Mouse (Mus musculus): ENCODE data around the gene Gpr27.

The Gpr27 gene

DNA sequence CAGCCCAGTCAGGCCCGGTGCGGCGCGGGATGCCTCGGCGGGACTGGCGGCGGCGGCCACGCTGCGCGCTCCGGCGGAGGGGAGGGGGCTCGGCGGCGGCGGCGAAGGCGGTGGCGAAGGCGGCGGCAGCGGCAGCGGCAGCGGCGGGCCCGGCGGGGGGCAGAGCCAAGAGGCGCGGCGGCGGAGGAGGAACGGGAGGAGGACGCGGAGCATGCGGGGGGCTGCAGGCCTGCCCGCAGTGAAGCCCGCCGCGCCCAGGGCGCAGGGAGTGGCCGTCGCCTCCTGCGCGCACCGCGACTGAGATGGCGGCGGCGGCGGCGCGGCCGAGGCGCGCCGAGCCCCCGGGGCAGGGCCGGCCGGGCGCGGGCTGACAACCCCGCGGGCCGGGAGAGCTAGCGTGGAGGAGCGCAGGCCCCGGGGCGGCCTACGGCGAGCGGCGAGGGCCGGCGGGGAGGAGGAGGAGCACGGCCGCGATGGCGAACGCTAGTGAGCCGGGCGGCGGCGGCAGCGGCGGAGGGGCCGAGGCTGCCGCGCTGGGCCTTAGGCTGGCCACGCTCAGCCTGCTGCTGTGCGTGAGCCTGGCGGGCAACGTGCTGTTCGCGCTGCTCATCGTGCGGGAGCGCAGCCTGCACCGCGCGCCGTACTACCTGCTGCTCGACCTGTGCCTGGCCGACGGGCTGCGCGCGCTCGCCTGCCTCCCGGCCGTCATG is at the start of gene Gpr27:
Gene Gpr27, plus strand, starts transcription at position 474 of the 710 bp plus-strand sequence.
- DNase-seq: peak; percentile 45

DNA sequence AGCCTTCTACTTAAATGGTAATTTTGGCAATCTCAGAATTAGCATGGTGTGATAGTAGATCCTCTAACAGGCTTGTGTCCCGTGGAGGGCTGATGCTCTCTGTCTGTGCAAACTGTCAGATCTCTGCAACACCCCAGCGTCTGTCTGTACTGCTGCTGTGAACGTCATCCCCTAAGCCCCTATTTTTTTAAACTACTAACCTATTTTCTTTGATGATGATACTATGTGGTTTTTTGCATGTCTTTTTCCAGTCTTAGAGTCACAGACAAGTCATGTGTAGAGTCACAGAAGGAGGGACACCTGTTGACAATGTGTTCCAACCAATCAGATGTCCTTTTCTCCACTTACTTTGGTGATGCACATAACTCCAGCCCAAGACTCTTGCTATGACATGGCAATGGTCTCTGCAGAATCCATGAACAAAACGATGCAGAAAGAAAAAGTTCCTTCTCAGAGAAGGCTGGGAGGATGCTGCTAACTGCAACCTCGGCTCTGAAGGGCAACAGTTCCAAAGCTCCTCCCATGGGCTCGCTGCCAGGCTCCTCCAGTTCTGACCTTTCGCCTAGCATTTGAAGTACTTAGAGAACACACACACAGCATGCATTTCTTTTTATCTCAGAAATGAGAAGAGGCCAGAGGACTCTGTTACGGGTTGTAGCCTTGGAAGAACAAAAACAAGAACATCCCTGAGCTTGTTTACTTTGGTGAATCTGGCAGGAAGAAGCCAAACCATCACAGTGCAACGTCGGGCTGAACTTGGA is 48.9 kb upstream of the Gpr27 start:
- no peak for DNase-seq

DNA sequence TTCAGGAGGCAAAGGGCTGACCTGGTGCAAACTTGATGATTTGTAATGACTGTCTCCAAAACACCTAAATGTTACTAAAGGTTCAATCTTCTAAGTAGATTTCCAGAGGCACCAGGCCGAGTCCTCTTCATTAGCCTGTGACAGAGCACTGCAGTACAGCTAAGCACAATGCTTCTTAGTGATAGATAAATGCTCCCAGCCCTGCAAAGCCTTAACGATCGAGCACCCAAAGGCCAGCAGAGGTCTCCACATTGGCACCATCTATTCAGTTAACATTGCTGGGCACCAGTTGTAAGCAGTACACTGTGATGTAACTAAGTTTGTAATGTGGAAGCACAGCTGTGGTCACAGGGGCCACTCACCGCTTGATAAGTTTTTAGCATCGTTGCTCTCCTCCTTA is 48.1 kb upstream of the Gpr27 start:
- DNase-seq: no peak

DNA sequence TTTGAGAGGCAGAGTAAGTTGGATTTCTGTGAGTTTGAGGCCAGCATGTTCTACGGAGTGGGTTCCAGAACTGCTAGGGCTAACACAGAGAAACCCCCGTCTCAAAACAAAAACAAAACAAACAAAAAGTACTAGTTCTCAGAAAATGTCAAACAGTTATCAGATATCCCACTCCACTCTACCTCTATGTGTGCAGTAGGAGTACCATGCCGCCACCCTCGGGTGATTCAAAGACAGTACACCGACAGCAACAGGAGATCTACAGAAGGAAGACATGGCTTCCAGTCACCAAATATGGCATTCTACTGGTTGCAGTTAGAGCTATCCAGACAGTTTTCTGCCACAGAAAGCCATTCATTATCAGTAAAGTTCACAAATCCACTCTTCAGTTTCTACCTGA is 47.6 kb upstream of the Gpr27 start:
- no peak for DNase-seq

DNA sequence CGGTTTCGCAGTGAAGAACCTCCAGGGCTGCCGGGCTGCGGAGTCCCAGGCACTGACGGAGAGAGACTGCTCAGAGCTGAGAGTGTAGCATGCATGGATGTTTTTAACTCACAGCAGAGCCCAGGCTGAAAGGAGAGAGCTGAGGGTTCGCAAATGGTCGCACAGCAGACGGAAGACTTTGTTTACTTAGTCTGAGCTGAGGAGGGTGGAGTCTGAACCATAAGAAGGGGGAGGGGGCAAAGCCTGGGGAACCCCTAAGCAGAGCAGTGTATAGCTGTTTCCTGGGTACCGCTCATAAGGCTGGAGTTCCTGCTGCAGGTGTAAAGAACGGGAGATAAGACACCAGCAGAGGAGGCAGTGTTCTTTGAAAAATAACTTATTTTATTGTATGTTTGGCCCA is 46.1 kb upstream of the Gpr27 start:
- DNase-seq: no peak

DNA sequence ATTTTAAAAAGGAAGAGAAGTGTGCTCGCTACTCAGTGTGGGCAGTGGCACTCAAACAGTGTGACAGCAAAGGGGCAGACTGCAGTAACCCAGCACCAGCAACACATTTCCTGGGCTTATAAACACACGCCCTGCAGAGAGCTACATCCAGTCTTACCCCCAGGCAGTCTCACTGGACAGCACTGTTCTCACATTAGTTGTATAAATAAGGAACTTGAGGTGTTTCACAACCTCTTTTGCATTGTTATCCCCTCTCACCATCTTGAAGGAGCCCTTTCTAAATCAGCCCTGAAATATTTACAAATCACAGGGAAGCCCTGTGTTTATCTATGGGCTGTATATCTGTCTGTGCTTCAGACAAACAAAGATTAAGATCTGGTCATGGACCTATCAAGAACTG is 43.2 kb upstream of the Gpr27 start:
- DNase-seq: no peak

DNA sequence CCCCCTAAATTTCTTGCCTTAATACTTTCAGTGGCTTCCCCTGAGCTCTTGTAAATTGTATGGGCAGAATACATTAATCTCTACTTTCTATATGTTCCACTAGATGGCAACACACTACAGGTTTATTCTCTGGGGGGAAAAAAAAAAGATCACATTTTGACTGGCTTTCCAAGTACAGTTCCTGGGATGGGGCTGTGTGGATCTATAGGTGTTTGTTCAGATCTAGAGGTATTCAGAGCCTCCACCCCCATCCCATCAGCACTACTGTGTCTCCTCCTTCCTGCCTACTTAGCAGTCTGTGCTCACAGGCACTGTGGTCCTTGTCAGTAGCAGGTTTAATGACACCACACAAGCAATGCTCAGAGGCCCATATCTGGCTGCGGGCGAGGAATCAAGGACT is 40.1 kb upstream of the Gpr27 start:
- no peak for DNase-seq

DNA sequence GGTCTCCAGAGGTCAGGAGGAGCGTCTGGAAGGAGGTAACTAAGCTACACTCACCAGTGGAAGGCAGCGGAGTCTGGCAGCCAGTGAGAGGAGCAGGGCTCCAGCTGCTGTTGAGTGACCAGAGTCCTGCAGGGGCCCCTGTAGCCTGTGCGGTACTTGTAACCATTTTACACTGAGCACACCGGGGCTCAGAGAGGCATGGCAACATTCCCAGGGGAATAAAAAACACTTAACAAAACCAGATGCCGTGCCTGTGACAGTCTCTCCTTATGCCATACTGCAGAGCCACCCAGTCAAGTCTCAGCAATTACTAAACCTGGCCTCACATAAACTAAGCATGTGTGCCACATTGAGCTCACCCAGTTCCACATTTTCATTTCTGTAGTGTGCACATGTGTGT is 38.1 kb upstream of the Gpr27 start:
- DNase-seq: no peak

DNA sequence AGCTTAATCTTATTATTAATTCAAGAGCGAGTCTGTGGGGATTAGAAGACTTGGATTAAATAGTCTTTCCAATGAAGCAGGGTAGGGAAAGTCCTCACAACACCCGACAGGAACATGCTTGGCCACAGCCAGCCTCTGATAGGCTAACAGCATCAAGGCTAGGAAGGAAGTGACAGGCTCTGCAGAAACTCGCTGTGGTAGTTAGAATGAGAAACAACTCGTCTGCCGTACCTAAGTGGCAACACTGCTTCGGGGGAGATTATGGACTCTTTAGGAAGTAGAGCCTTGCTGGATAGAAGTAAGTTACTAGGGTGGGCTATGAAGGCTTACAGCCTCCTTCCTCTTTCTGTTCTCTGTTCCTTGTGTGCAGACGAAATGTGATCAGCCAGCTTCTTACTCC is 37.0 kb upstream of the Gpr27 start:
- no peak for DNase-seq

DNA sequence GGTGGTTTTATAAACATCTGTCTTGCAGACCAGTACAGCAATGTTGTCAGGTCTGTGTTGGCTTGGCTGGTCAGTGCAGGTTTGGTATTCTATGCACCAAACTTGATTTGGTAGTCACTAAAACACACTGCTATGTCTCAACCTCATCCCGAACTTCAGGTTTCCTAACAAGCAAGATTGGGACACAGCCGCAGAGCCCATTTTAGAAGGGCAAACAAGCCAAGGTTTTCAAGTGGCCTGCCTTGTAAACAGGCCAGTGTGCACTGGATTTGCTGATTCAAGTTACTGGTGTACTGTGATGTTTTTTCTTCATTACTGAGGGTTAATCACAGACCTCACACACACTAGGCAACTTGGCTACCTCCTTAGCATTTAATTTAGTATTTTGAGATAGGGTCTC is 36.4 kb upstream of the Gpr27 start:
- no peak for DNase-seq

DNA sequence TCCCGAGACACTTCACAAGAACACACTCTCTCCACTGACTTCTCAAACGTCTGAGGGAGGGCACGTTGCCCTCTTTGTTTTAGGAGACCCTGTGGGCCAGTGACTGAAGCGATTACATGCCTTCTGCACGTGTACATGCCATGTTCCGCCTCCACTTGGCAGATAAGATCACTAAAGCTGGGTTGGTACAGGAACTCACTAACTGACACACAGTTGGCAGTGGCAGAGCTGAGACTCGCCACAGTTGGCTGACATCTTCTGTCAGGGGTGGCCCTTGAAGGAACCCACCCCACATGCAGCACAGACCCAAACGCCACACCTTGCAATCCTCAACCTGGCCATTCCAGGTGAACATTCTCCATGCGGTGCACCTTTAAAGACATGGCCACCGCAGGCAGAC is 33.9 kb upstream of the Gpr27 start:
- DNase-seq: no peak

DNA sequence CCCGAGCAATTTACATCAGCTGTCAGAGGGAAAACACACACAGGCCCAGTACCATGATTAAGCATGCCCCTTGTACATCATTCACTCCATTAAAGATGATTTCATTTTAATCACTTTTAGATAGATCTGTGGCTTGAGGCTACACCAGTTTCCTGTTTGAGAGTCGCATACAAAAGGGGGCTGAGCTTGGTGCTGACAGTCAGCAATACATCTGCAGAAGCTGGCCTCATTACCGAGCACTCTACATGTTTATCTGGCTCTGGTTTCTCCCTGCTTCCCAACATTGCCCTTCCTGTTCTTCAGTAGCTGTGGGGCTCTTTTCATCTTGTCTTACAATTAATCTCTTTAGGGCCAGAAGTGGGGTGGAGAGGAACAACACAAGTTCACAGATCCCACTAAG is 32.0 kb upstream of the Gpr27 start:
- no peak for DNase-seq

DNA sequence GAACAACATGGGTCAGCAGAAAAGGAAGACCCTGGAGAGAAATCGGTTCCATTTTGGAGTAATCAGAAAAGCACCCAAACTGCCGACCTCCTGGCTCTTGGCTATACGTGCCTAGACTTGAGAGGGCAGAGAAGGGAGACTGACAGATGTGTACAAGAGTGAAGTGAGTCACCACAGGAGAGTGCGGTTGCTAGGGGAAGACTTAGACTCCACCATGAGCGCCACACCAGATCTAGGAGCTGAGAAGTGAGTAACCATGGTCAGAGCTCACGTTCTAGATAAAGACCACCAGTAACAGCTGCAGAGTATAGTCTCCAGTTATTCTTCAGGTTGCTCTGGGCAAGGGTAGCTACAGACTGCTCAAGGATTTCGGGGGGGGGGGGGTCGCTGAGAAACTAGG is 29.2 kb upstream of the Gpr27 start:
- no peak for DNase-seq

DNA sequence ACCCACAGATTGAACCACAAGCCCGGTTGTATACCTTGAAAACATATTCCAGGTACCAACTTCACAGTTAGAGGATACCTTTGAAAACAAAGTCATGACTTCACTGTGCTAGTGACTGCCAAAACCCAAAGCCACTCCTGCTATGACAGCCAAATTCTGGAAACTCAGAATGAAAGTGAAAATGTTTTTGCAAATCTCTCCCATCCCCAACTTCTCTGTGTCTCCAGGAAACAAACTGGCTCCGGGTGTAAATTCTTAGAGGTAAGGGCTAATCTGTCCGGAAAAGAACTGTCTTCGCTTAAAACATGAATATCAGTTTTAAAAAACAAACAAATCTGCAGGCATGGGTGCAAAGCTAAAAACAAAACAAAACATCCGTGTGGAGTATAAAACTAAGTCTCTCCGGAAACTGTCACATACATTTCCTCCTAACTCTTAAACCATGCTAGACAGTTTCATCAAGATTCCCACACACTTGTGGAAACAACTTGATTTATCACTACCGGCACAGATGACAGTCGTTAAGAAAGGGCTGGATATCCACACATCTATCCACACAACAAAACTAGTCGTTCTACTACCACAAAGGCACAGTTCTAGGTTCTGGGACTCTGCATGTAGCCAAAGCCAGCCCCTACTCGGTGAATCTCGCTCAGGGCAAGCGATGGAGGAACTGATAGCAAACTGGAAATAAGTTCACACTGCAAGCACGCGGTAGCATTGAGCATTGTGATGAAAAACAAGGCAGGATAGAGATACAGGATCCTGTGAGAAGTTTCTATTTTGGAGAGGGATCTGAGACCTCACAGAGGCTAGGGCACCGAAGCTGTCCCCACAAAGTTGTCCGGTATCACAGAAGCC is 26.8 kb upstream of the Gpr27 start:
- DNase-seq: no peak

DNA sequence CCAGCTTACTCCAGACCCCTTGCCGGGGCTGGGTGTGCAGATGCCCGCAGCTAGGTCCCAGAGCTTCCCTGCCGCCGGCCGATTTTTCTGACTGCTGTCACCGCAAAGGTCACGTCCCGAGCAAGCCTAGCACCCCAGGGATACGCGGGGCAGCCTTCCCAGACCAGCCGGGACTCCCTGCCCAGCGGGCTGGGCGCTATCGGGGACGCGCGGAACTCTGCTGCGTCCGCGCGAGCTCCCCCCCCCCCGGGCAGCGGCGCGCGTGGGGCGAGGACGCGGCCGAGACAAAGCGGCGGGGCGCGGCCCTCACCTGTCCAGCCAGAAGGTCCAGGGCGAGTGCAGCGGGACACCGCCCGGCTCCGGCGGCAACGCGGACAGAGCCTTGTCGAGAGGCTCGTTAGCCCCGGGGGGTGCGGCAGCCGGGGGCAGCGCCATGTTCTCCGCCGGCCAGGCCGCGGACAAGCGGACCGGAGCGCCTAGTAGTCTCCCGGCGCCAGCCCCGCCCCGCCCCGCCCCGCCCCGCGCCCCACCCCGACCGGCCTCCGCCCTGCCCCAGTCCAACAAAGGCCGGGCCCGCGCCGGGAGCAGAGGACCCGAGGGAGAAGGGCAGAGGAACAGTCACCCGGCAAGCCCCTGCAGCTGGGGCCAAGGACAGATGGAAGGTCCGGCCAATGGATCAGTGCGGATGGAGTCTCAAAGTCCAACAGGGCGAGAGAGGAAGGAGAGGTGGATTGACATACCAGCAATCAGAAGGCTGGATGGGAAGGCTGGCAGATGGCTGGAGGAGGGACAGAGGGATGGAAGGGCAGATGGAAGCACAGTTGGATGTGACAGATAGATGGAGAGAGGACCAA is 25.9 kb upstream of the Gpr27 start, which contains the start of the genes Eif4e3 and Gm20696:
Gene Eif4e3, minus strand, starts transcription at position 454 of the 854 bp plus-strand sequence.
Gene Gm20696, minus strand, starts transcription at position 480 of the 854 bp plus-strand sequence.
- DNase-seq: no peak

DNA sequence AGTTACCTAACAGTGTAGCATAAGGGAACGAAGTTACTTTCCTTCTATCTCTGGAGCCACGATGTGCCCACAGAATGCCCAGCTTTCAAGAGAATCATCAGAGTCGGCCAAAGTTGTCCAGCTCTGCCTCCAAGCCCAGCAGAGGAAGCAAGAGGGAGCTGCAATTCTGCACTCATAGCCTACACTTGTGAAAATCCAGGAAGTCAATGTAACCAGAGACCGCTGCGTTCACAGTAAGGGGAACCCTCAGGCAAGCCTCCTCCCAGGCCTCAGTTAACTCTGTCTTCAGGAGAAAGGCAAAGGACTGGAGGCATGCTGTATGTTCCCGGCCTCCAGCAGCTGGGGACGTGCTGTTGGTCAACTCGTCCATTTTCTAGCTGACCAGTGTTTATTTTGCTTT is 25.2 kb upstream of the Gpr27 start:
- no peak for DNase-seq

DNA sequence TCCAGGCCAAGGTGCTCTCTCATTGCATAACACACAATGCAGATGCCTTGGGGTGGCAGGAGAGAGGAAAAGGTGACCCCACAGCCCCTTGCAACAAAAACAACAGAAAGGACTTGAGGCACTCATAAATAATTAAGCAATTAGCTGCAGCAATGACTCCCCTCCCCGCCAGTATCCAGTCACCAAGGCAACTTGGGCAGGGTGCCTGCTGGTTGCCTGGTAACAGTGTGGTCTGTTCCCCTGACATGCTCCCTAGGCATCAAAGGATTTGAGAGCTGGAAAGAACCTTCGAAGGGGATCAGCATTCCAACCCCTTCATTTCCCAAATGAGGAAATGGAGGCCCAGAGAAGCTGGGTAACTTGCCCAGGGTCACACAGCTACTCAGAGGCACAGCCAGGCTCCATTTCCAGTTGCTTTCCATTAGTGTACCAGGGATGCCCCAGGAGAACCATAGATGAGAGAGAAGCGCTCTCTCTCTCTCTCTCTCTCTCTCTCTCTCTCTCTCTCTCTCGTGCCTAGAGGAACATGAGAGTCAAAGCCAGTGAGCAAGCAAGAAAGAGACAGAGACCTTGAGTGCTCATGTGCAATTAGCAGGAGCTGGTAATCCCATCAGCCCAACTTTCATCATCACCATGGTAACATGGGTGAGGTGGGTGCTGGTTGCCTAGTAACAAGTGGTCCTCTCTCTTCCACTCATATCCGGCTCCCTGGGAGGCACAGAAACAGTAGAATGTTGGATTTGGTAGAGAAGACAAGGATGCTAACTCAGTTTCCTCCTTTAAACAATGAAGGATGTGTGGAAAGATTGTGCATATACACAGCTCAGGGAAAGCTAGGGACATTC is 22.8 kb upstream of the Gpr27 start:
- DNase-seq: peak; percentile 78

DNA sequence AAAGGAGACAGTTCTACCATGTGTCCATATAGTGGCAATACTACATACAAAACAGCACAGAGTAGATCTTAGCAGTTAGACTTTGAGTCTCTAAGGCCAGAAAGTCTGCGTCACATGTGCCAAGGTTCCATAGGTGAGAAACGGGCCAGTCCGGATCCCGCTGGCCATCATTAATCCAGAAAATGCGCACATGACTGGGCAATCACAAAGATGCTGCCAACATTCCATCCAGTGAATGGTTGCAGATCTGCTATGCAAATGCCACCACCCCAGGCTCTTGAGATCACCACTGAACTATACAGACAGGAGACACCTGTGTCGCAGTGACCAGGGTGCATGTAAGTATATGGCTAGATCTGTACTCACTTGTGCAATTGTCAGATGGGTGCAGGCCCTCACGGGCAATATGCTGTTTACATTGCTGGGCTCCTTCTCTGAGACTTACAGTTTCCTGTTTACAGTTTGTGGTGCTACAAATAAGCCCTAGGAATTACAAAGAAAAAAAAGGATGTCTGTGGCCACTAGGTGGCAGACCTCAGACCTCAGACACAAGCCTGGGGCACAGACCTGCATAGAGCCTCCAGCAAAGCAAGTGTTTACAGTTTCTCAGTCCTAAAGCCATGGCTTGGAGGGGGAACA is 21.9 kb upstream of the Gpr27 start:
- DNase-seq: peak; percentile 64

DNA sequence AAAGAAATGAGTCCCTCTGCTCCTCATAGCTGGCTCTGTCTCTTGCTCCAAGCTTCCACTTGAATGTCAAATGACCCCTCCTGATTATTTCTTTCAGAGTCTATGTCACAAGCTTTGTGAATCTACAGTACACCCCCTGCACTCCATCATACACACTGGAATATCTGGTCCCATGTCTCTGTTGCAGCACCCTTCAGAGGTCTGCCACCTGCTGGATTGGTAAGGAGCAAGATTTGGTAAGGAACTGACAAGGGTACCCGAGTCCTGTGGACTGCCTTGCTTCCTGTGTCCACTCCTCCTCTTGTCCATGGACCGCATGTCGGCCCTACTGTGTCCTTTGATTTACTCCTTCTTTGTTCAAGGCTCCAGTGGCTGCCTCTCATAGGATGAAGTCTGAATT is 20.7 kb upstream of the Gpr27 start:
- DNase-seq: no peak

DNA sequence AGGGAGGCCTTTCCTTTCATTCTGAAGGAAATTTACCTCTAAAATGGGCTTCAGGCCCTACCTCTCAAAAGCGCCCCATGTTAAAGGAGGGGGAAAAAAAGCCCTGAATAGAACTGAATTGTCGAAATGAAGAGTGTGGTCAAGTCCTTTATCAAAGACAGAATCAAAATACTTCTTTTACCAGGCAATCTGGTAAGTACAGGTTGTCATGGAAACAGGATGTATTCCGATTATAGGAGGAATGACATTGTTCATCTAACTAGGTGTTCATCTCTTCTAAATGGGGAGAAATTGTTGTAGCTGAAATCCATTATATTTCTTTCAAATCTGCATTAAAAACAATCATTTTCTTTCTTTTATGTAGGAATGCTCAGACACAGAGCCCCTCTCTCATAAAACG is 18.0 kb upstream of the Gpr27 start:
- DNase-seq: no peak

DNA sequence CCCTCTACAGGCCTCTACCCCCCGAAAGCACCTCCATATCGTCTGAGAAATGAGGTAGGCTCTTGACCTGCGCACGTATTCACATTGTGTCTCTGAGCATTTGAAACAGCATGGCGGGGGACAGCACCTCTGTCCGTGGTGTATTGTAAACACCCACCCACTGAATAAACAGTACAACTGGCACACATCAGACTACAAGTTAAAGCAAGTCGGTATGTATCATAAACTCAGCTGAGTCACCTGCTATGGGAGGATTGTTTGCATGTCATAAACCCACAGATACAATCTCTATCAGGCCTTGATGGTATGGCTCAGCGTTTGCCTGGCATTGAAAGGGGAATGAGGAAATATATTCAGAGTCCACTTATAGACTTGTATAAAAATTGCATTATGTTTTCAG is 15.2 kb upstream of the Gpr27 start:
- DNase-seq: no peak

Measured in right cerebral cortex, adult 18-20 months (tissue).